Mouse (Mus musculus) hindbrain, embryonic 11.5 days (tissue): ENCODE results near the gene Lyg2. TPM values are rescaled to one million over a fixed set of nuclear protein-coding genes. Genes with fewer than 3 reads are reported as not detected.

Experiments
- ATAC-seq: fragments of 200-750 bp; cut with Nextera tagmentation; 2 replicates; pipeline ENCODE4 v1.8.0; 2017; ENCODE audit warnings: mild to moderate bottlenecking, moderate TSS enrichment, moderate library complexity; ENCODE audit not compliant: low FRiP score
- DNase-seq: peaks from one replicate; pipeline ENCODE4 v3.0.0-alpha.2; 2015; ENCODE audit warnings: low spot score
- H3K27ac ChIP-seq: fragments of 300-500 bp; sonication (generic); 2 replicates; pipeline ENCODE4 v1.5.1; 2014; ENCODE audit warnings: mild to moderate bottlenecking, low read depth, low read length
- H3K27me3 ChIP-seq: fragments of 300-500 bp; sonication (generic); 2 replicates; pipeline ENCODE4 v1.6.1; 2014; ENCODE audit warnings: mild to moderate bottlenecking, low read length, moderate library complexity, mixed read lengths; ENCODE audit not compliant: control insufficient read depth, insufficient read depth
- H3K36me3 ChIP-seq: fragments of 300-500 bp; sonication (generic); 2 replicates; pipeline ENCODE4 v1.6.1; 2014; ENCODE audit warnings: mild to moderate bottlenecking, low read length, moderate library complexity, mixed read lengths; ENCODE audit not compliant: control insufficient read depth, insufficient read depth
- H3K4me1 ChIP-seq: fragments of 300-500 bp; sonication (generic); replicated peaks from 2 replicates; pipeline ENCODE4 v1.6.1; 2014; ENCODE audit warnings: low read length, mixed read lengths; ENCODE audit not compliant: control insufficient read depth, insufficient read depth
- H3K4me2 ChIP-seq: fragments of 300-500 bp; sonication (generic); replicated peaks from 2 replicates; pipeline ENCODE4 v1.6.1; 2014; ENCODE audit warnings: mild to moderate bottlenecking, low read depth, low read length
- H3K4me3 ChIP-seq: fragments of 300-500 bp; sonication (generic); 2 replicates; pipeline ENCODE4 v1.5.1; 2014; ENCODE audit warnings: low read depth, low read length
- H3K9ac ChIP-seq: fragments of 300-500 bp; sonication (generic); 2 replicates; pipeline ENCODE4 v1.6.1; 2014; ENCODE audit warnings: low read depth, low read length
- H3K9me3 ChIP-seq: fragments of 300-500 bp; sonication (generic); 2 replicates; pipeline ENCODE4 v1.6.1; 2016; ENCODE audit warnings: low read length; ENCODE audit not compliant: control insufficient read depth
- WGBS: fragments of 180-500 bp; shearing (Covaris S2); extraction: QIAGEN DNeasy Blood & Tissue Kit; methylation state at CpG from one replicate; pipeline ENCODE4 v1.1.7; 2014; 5-methylcytosine and 5-hydroxymethylcytosine counted together
- polyA plus RNA-seq: library from polyadenylated mRNA; unstranded; fragments of >200 nt; fragmentation: Nextera tagmentation; extraction: Ambion mirVana; gene quantifications from 2 replicates; pipeline ENCODE4 v1.2.1, GENCODE M21; 2014

Gene Lyg2
- polyA plus RNA-seq, 1 experiment from 2014 or later = not detected

GRCm38 (mm10) chr1:37864511-37865400 is 51.5 kb downstream of the Lyg2 start:
- H3K4me3 ChIP-seq = peak overlapping the region; percentile 45
- H3K27me3 ChIP-seq = no peaks in the 10 kb centered on the region
- peak overlapping the region; percentile 78 for H3K27ac ChIP-seq
- under 1% methylated on average over 79 of the region's 90 CpGs for WGBS
- ATAC-seq (peak; percentile 98), DNase-seq (peak; percentile 100)
- H3K4me2 ChIP-seq = peak overlapping the region; percentile 65
- H3K9ac ChIP-seq = peak overlapping the region; percentile 66
- no peaks in the 10 kb centered on the region for H3K9me3 ChIP-seq
- H3K36me3 ChIP-seq = no peaks in the 10 kb centered on the region
- no peaks in the 10 kb centered on the region for H3K4me1 ChIP-seq

Other genes starting within 250 kb of the Lyg2 start
- gene 2010300C02Rik, start 196.4 kb downstream of the Lyg2 start, polyA plus RNA-seq = 0.66 and 0.84 TPM in 2 replicates
- 21.4 and 21.7 TPM in 2 replicates for gene Tsga10, start 50.1 kb downstream of the Lyg2 start, polyA plus RNA-seq
- gene Lipt1, start 44.8 kb downstream of the Lyg2 start, polyA plus RNA-seq = 7.0 and 9.1 TPM in 2 replicates
- gene Mitd1, start 26.1 kb downstream of the Lyg2 start, polyA plus RNA-seq = 24.0 and 27.0 TPM in 2 replicates
- 243 and 247 TPM in 2 replicates for gene Mrpl30, start 26.0 kb downstream of the Lyg2 start, polyA plus RNA-seq
- not detected in 2 replicates for gene Lyg1, start 41.3 kb upstream of the Lyg2 start, polyA plus RNA-seq
- gene Txndc9, start 81.4 kb upstream of the Lyg2 start, polyA plus RNA-seq = 188 TPM in 2 replicates
- 28.0 and 34.0 TPM in 2 replicates for gene Eif5b, start 81.5 kb upstream of the Lyg2 start, polyA plus RNA-seq
- 26.7 and 36.8 TPM in 2 replicates for gene Rev1, start 213.3 kb upstream of the Lyg2 start, polyA plus RNA-seq